Mouse (Mus musculus) splenic B cell, adult 2 months (primary cell): ENCODE measurements around the gene Fnip2.

Source experiments
- DNase-seq: peaks from one replicate; pipeline ENCODE4 v3.0.0-alpha.2; 2011; ENCODE audit warnings: low read depth, low spot score
- H3K27me3 ChIP-seq: 2 replicates; pipeline ENCODE4 v1.6.1; 2012; ENCODE audit warnings: mild to moderate bottlenecking, low read length, moderate library complexity, mixed read lengths; ENCODE audit not compliant: control insufficient read depth, poor library complexity, insufficient read depth, severe bottlenecking
- H3K36me3 ChIP-seq: 2 replicates; pipeline ENCODE4 v1.6.1; 2012; ENCODE audit warnings: mild to moderate bottlenecking, low read length, moderate library complexity, mixed read lengths; ENCODE audit not compliant: control insufficient read depth, poor library complexity, insufficient read depth, severe bottlenecking

Gene Fnip2

GRCm38 (mm10) chr3:79551826-79552552 lies 15.6 kb downstream of the Fnip2 start:
- no peak for DNase-seq
- no peaks in the 10 kb centered on the region; the same call in 1 of the 2 replicates for H3K27me3 ChIP-seq
- H3K36me3 ChIP-seq: no peaks in the 10 kb centered on the region

GRCm38 (mm10) chr3:79549751-79550393 lies 17.7 kb downstream of the Fnip2 start:
- Histone ChIP-seq H3K36me3 (no peaks in the 10 kb centered on the region), H3K27me3 (no peaks in the 10 kb centered on the region; the same call in 1 of the 2 replicates)
- DNase-seq: no peak

GRCm38 (mm10) chr3:79548681-79549437 lies 18.7 kb downstream of the Fnip2 start:
- no peaks in the 10 kb centered on the region for H3K36me3 ChIP-seq
- DNase-seq: no peak
- no peaks in the 10 kb centered on the region; the same call in 1 of the 2 replicates for H3K27me3 ChIP-seq

- DNase-seq: no peak
- Histone ChIP-seq H3K27me3 (no peaks in the 10 kb centered on the region), H3K36me3 (no peaks in the 10 kb centered on the region)
Measured at GRCm38 (mm10) chr3:79542585-79542984, 25.0 kb downstream of the Fnip2 start.

- Histone ChIP-seq H3K36me3 (no peaks in the 10 kb centered on the region), H3K27me3 (no peaks in the 10 kb centered on the region)
- DNase-seq: no peak
Measured at GRCm38 (mm10) chr3:79539656-79540055, 27.9 kb downstream of the Fnip2 start.

DNA sequence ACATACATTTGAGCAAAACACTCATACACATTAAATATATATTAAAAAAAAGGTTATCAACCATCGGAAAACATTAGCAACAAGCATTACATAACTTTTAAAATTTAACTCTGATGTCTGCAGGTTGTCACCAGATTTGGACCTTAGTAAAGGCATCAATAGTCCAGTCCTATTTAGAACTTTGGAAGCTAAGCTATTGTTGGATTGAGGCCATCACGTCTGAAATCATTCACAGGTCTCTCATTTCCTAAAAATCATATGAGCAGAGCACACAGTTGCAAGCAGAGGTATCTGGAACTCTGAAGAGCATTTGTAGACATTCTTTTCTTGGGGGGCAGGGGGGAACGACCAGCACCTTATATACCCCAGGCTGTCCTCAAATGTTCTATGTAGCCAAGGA lies 28.5 kb downstream of the Fnip2 start:
- Histone ChIP-seq H3K27me3 (no peaks in the 10 kb centered on the region), H3K36me3 (no peaks in the 10 kb centered on the region)
- no peak for DNase-seq

GRCm38 (mm10) chr3:79538342-79538741 lies 29.3 kb downstream of the Fnip2 start:
- DNase-seq: no peak
- H3K27me3 ChIP-seq: no peaks in the 10 kb centered on the region
- H3K36me3 ChIP-seq: no peaks in the 10 kb centered on the region

- Histone ChIP-seq H3K36me3 (no peaks in the 10 kb centered on the region), H3K27me3 (no peaks in the 10 kb centered on the region)
- DNase-seq: no peak
Measured at GRCm38 (mm10) chr3:79537626-79538203, 29.9 kb downstream of the Fnip2 start.

GRCm38 (mm10) chr3:79537023-79537422 lies 30.6 kb downstream of the Fnip2 start:
- no peaks in the 10 kb centered on the region for H3K27me3 ChIP-seq
- H3K36me3 ChIP-seq: no peaks in the 10 kb centered on the region
- DNase-seq: no peak

GRCm38 (mm10) chr3:79531581-79532271 lies 35.9 kb downstream of the Fnip2 start:
- Histone ChIP-seq H3K36me3 (no peaks in the 10 kb centered on the region), H3K27me3 (no peaks in the 10 kb centered on the region; the same call in 1 of the 2 replicates)
- peak; percentile 84 for DNase-seq

GRCm38 (mm10) chr3:79529499-79530096 lies 38.0 kb downstream of the Fnip2 start:
- DNase-seq: no peak

GRCm38 (mm10) chr3:79528451-79528850 lies 39.1 kb downstream of the Fnip2 start:
- DNase-seq: no peak
- no peaks in the 10 kb centered on the region for H3K36me3 ChIP-seq
- H3K27me3 ChIP-seq: no peaks in the 10 kb centered on the region; the same call in 1 of the 2 replicates

More at GRCm38 (mm10) chr3:79529499-79530096, 38.0 kb downstream of the Fnip2 start:
- no peaks in the 10 kb centered on the region for H3K36me3 ChIP-seq
- no peaks in the 10 kb centered on the region; the same call in 1 of the 2 replicates for H3K27me3 ChIP-seq

GRCm38 (mm10) chr3:79527921-79528320 lies 39.7 kb downstream of the Fnip2 start:
- no peak for DNase-seq
- no peaks in the 10 kb centered on the region for H3K36me3 ChIP-seq
- H3K27me3 ChIP-seq: no peaks in the 10 kb centered on the region; the same call in 1 of the 2 replicates

- no peaks in the 10 kb centered on the region for H3K36me3 ChIP-seq
- no peak for DNase-seq
- no peaks in the 10 kb centered on the region; the same call in 1 of the 2 replicates for H3K27me3 ChIP-seq
Measured at GRCm38 (mm10) chr3:79527521-79527920, 40.1 kb downstream of the Fnip2 start.
